Mouse (Mus musculus) G1E (cell line): ENCODE results near the gene Hoxb3.

ENCODE experiments used
- CTCF ChIP-seq: IDR thresholded peaks from 2 replicates; pipeline ENCODE4 v1.5.1; 2012; ENCODE audit warnings: low read depth, low read length, inconsistent platforms, mixed read lengths
- GATA1 ChIP-seq: IDR thresholded peaks from 2 replicates; pipeline ENCODE4 v1.6.1; 2012; ENCODE audit warnings: borderline replicate concordance, low read length, inconsistent platforms, mixed read lengths

DNA sequence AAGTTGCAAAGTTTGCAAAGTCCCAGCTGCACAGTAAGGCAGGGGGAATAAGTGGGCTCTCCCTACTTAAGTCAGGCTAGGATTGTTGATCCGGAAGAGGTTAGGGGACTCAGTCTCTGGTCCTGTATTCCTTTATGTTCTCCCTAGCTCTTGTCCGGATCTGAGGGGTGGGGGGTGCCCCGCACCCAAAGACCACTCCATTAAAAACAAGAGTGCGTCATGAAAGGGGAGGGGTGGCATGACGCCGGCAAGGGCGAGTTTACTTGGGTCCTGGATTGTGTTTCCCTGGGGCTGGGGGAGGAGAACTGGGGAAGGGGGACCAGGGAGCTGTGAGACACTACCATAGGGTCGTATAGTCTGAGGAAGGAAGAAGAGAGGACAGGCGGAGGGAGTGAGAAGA lies 23.3 kb upstream of the Hoxb3 start:
- TF ChIP-seq CTCF, result no peak
- no peak for TF ChIP-seq GATA1
